Mouse (Mus musculus) lung, postnatal 0 days (tissue): ENCODE results near the gene Cc2d2a. TPM values are rescaled to one million over a fixed set of nuclear protein-coding genes. Genes with fewer than 3 reads are reported as not detected.
A peak's percentile ranks its signal among the peaks of the same experiment; 100 is the strongest.

ENCODE experiments used
- ATAC-seq: fragments of 200-750 bp; cut with Nextera tagmentation; 2 replicates; pipeline ENCODE4 v1.8.0; 2017; ENCODE audit warnings: moderate library complexity
- DNase-seq: peaks from one replicate; pipeline ENCODE4 v3.0.0-alpha.2; 2016; ENCODE audit warnings: low spot score
- H3K27ac ChIP-seq: fragments of 300-500 bp; sonication (generic); 2 replicates; pipeline ENCODE4 v1.5.1; 2014; ENCODE audit warnings: antibody characterized with exemption, mild to moderate bottlenecking, low read length, mixed read lengths
- H3K27me3 ChIP-seq: fragments of 300-500 bp; sonication (generic); replicated peaks from 2 replicates; pipeline ENCODE4 v1.6.1; 2014; ENCODE audit warnings: low read length, mixed read lengths; ENCODE audit not compliant: insufficient read depth
- H3K36me3 ChIP-seq: fragments of 300-500 bp; sonication (generic); 2 replicates; pipeline ENCODE4 v1.6.1; 2014; ENCODE audit warnings: low read length, mixed read lengths; ENCODE audit not compliant: insufficient read depth
- H3K4me1 ChIP-seq: fragments of 300-500 bp; sonication (generic); 2 replicates; pipeline ENCODE4 v1.6.1; 2014; ENCODE audit warnings: antibody characterized with exemption, low read depth, low read length, mixed read lengths; ENCODE audit not compliant: insufficient read depth
- H3K4me2 ChIP-seq: fragments of 300-500 bp; sonication (generic); replicated peaks from 2 replicates; pipeline ENCODE4 v1.6.1; 2014; ENCODE audit warnings: low read depth, mild to moderate bottlenecking, low read length, moderate library complexity, mixed read lengths
- H3K4me3 ChIP-seq: fragments of 300-500 bp; sonication (generic); 2 replicates; pipeline ENCODE4 v1.5.1; 2014; ENCODE audit warnings: low read depth, low read length
- H3K9ac ChIP-seq: fragments of 300-500 bp; sonication (generic); replicated peaks from 2 replicates; pipeline ENCODE4 v1.6.1; 2014; ENCODE audit warnings: low read depth, mild to moderate bottlenecking
- H3K9me3 ChIP-seq: fragments of 300-500 bp; sonication (generic); 2 replicates; pipeline ENCODE4 v1.6.1; 2016; ENCODE audit warnings: low read length, mixed read lengths
- CTCF ChIP-seq: IDR thresholded peaks from 2 replicates; pipeline ENCODE4 v1.5.1; 2016; ENCODE audit warnings: antibody characterized with exemption, mild to moderate bottlenecking
- EP300 ChIP-seq: IDR thresholded peaks from 2 replicates; pipeline ENCODE4 v1.6.1; 2016; ENCODE audit warnings: antibody characterized with exemption, mild to moderate bottlenecking, control low read depth
- WGBS: fragments of 180-500 bp; shearing (Covaris S2); extraction: QIAGEN DNeasy Blood & Tissue Kit; methylation state at CpG from one replicate; pipeline ENCODE4 v1.1.7; 2014; 5-methylcytosine and 5-hydroxymethylcytosine counted together
- polyA plus RNA-seq: library from polyadenylated mRNA; unstranded; fragments of >200 nt; fragmentation: Nextera tagmentation; extraction: Ambion mirVana; gene quantifications from 2 replicates; pipeline ENCODE4 v1.2.1, GENCODE M21; 2015

Gene Cc2d2a
- 7.7 and 8.7 TPM in 2 replicates for polyA plus RNA-seq

DNA sequence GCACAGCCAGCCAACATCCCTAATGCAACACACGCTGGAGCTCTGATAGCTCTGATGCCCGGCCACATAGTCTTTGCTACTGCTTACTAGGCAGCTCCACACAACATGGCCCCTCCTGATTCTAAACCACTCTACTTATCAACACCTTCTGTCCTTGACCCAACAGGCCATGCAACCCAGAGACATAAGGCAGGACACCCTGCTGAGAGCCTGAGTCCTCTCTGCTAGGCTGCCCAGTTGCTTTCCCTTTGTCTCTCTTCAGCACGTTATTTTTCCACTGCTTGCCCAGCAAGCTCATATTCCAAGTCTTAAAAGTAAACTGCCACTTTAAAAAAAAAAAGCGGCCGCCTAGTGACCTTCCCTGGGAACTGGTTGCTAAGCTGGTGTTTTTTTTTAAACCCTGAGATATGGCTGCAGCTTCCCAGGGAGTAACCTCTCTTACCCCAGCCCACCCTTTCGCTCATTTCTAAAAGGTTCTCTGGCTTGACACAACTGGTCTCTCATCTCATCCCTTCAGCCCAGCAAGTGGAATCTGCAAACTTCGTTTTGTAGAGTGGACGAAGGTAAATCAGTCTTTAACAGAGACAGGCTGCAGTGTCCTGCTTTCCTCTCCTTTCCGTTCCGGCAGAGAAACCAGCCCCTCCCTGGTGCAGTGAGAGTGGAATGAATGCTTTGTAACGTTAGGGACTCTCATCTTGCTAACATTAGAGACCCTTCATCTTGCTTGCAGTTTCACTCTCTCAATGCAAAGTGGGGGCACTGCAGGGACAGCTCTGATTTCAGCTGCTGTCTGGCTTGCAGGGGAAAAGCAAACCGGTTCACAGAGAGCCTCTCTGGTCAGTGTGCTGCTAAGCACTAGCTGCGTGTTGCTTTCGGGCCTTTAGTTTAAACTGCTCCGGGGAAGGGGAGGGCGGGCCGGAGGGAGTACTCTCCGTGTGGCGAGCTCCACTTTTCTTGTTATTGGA lies at the start of gene Cc2d2a:
Cc2d2a (plus strand) TSS at position 350 of the 965 bp plus-strand sequence.
- DNase-seq: peak; percentile 81
- 3% methylated on average over 19 of the region's 19 CpGs for WGBS
- H3K4me3 ChIP-seq: peak within 1 kb of the TSS; percentile 36

DNA sequence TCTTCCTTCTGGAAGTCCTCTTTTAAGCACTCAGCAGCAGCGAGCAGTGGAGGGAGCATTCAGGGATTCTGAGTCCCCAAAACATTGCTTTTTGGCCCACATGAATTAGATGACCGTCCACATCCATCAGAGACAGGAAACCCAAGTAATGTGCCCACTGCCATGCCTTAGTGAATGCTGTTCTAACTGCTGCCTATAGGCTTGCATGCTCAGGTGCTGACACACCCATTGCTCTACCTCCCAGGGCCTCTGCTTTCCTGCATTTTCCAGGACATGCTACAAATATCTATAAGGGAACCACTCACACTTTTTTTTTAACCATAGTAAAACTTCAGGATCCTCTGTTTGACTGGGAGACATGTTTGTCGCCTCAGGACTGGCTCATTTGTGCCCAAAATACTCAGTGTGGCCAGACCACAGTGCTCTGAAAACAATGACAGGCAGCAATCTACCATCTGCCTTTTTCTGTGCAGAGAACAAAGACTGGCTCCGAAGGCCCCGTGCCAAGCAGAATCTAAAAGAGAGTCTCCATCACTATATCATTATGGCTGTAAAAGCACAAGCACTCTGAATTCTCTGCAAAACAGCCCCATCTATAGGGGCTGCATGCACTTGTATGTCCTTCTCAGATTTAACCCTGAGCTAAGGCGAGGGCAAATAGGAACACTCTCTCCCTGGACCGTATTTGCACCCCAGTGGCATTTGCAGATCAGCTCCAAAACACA lies 40.4 kb upstream of the Cc2d2a start:
- H3K4me2 ChIP-seq: no peak overlapping the region
- 52% methylated on average over 7 of the region's 7 CpGs for WGBS
- no peak overlapping the region for H3K27ac ChIP-seq
- no peak overlapping the region for H3K9ac ChIP-seq
- H3K36me3 ChIP-seq: no peaks in the 10 kb centered on the region
- TF ChIP-seq EP300 (no peak), CTCF (peak; percentile 35; the same call in 1 of the 2 replicates)
- H3K4me1 ChIP-seq: no peaks in the 10 kb centered on the region
- no peaks in the 10 kb centered on the region for H3K9me3 ChIP-seq
- H3K4me3 ChIP-seq: no peak overlapping the region
- no peaks in the 10 kb centered on the region for H3K27me3 ChIP-seq
- DNase-seq: peak; percentile 12
- ATAC-seq: peak; percentile 19; the same call in 1 of the 2 replicates

More for the DNA sequence above, at the start of gene Cc2d2a:
- Histone ChIP-seq H3K27me3 (no peaks in the 10 kb centered on the region), H3K4me2 (peak within 1 kb of the TSS; percentile 61), H3K4me1 (peaks cover 12% of the 10 kb centered on the region; the same call in 1 of the 2 replicates), H3K9ac (no peak within 1 kb of the TSS; the same call in 1 of the 2 replicates), H3K27ac (peak within 1 kb of the TSS; percentile 72), H3K9me3 (no peaks in the 10 kb centered on the region), H3K36me3 (0 out of 2 replicates have a peak, but pooled peaks cover 6% of the 10 kb centered on the region)
- peak; percentile 77 for ATAC-seq
- TF ChIP-seq CTCF (peak; percentile 46), EP300 (no peak)

DNA sequence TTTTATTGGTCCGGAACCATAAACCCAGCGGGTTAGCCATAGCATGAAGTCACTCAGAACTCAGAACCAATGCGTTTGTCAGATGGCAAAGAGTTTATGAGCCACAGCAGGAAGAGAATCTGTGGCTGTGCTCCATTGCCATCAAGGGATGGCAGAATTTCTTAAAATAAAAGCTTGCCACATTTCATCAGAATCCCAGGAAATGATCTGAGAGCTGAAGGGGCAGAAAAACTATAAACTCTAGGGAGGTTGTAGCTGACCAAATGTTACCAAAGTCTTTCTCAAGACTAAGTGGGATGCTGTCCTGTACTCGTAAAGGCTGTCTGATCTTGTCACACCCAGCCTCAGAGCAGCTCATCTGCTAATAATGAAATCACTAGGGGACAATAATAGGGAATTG lies 36.7 kb upstream of the Cc2d2a start:
- H3K4me2 ChIP-seq: no peak overlapping the region
- no peaks in the 10 kb centered on the region for H3K36me3 ChIP-seq
- no peak for DNase-seq
- no peaks in the 10 kb centered on the region for H3K4me1 ChIP-seq
- H3K9me3 ChIP-seq: no peaks in the 10 kb centered on the region
- no peak overlapping the region for H3K9ac ChIP-seq
- no peak overlapping the region for H3K4me3 ChIP-seq
- no peak overlapping the region for H3K27ac ChIP-seq
- ATAC-seq: no peak
- H3K27me3 ChIP-seq: no peaks in the 10 kb centered on the region
- WGBS: 74% methylated on average over 4 of the region's 4 CpGs
- TF ChIP-seq EP300 (no peak), CTCF (no peak)

- no peak overlapping the region for H3K4me2 ChIP-seq
- H3K27ac ChIP-seq: no peak overlapping the region
- WGBS: 81% methylated on average over 5 of the region's 5 CpGs
- no peak overlapping the region for H3K9ac ChIP-seq
- no peaks in the 10 kb centered on the region for H3K9me3 ChIP-seq
- H3K27me3 ChIP-seq: no peaks in the 10 kb centered on the region
- DNase-seq: no peak
- no peak for TF ChIP-seq EP300
- no peak for TF ChIP-seq CTCF
- H3K4me3 ChIP-seq: no peak overlapping the region
- no peaks in the 10 kb centered on the region for H3K36me3 ChIP-seq
- no peaks in the 10 kb centered on the region for H3K4me1 ChIP-seq
- no peak for ATAC-seq
Observed at GRCm38 (mm10) chr5:43634071-43634601, 28.0 kb upstream of the Cc2d2a start.

DNA sequence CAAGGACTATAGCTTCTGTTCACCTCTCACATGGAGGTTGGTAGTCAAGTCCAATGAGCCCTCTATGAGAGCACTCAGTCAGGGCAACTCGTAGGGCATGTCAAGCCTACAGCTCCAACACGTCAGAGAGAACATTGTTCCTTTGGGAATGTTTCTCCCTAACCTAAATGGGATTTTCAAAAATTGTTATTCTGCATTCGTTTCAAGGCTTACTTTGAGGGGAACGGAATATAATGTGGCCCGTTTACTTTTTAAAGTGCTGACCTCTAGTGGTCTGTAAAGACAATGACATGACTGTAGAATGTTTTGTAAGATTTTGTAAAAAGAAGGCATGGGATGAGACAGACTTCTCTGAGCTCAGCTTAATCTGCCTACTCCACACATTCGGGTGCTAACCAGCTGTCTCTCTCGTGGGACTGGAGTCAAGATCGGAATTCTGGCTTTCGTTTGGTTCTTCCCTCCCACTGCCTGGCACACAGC lies 27.5 kb upstream of the Cc2d2a start:
- peak; percentile 58 for ATAC-seq
- 20% methylated on average over 9 of the region's 9 CpGs for WGBS
- no peak for TF ChIP-seq EP300
- TF ChIP-seq CTCF: peak; percentile 76
- Histone ChIP-seq H3K9me3 (no peaks in the 10 kb centered on the region), H3K4me1 (no peaks in the 10 kb centered on the region), H3K4me2 (no peak overlapping the region), H3K27me3 (no peaks in the 10 kb centered on the region), H3K36me3 (no peaks in the 10 kb centered on the region), H3K9ac (no peak overlapping the region), H3K4me3 (no peak overlapping the region), H3K27ac (no peak overlapping the region)
- peak; percentile 80 for DNase-seq

- no peak overlapping the region for H3K9ac ChIP-seq
- no peaks in the 10 kb centered on the region for H3K9me3 ChIP-seq
- no peaks in the 10 kb centered on the region for H3K36me3 ChIP-seq
- no peak overlapping the region for H3K4me2 ChIP-seq
- no peaks in the 10 kb centered on the region for H3K4me1 ChIP-seq
- 78% methylated on average over 4 of the region's 4 CpGs for WGBS
- TF ChIP-seq CTCF (no peak), EP300 (no peak)
- H3K4me3 ChIP-seq: no peak overlapping the region
- no peaks in the 10 kb centered on the region for H3K27me3 ChIP-seq
- DNase-seq: no peak
- H3K27ac ChIP-seq: no peak overlapping the region
- ATAC-seq: no peak
Observed at GRCm38 (mm10) chr5:43645020-43645419, 17.1 kb upstream of the Cc2d2a start.
